10 mouse cellular contexts compared by ENCODE assay signal in genomic region chr3:43783000-43783588, GRCm38 (mm10).
DNase-seq lines count a peak whose midpoint lies in the region; ATAC-seq and TF ChIP-seq lines count a peak whose summit lies in the region.
"Had no signal": no experiment of that assay in that cellular context is flagged by ENCODE, and none has a peak within 500 bp of the region (broad histone marks: within the 10 kb centered on the region; RNA-seq: fewer than 3 reads in every experiment).

No protein-coding gene starts in this region.

- no peaks in the 10 kb centered on the region for H3K9me3 ChIP-seq in limb, embryonic 14.5 days (ENCODE audit: control insufficient read depth, low read length)
- no peaks in the 10 kb centered on the region for H3K9me3 ChIP-seq in limb, embryonic 10.5 days (replicated peaks)
- no peaks in the 10 kb centered on the region for H3K9me3 ChIP-seq in hindbrain, embryonic 15.5 days
- H3K9me3 ChIP-seq in neural tube, embryonic 14.5 days (ENCODE audit: control insufficient read depth, low read length): no peaks in the 10 kb centered on the region
- H3K9me3 ChIP-seq in kidney, embryonic 15.5 days (replicated peaks): no peaks in the 10 kb centered on the region
- H3K9me3 ChIP-seq: embryonic facial prominence, embryonic 15.5 days; limb, embryonic 13.5 days had no signal

- H3K36me3 ChIP-seq in limb, embryonic 14.5 days (ENCODE audit: control insufficient read depth, insufficient read depth, low read length): no peaks in the 10 kb centered on the region
- no peaks in the 10 kb centered on the region for H3K36me3 ChIP-seq in limb, embryonic 10.5 days
- H3K36me3 ChIP-seq in hindbrain, embryonic 15.5 days: no peaks in the 10 kb centered on the region
- no peaks in the 10 kb centered on the region for H3K36me3 ChIP-seq in neural tube, embryonic 14.5 days (ENCODE audit: control insufficient read depth, insufficient read depth, low read length)
- H3K36me3 ChIP-seq in kidney, embryonic 15.5 days: no peaks in the 10 kb centered on the region
- H3K36me3 ChIP-seq: embryonic facial prominence, embryonic 15.5 days; limb, embryonic 13.5 days had no signal

- DNase-seq in limb, embryonic 14.5 days (ENCODE audit: low spot score): peak; percentile 3
- DNase-seq in limb, embryonic 10.5 days (ENCODE audit: low spot score): no peak
- DNase-seq in brain, embryonic 14.5 days (ENCODE audit: low read depth): peak; percentile 88
- no peak for DNase-seq in thymus, postnatal 14 days
- no peak for DNase-seq in yolk sac, embryonic 10.5 days (ENCODE audit: low spot score)

- H3K27ac ChIP-seq in limb, embryonic 14.5 days (replicated peaks; ENCODE audit: low read depth, low read length): no peak overlapping the region
- no peak overlapping the region for H3K27ac ChIP-seq in limb, embryonic 10.5 days
- H3K27ac ChIP-seq in hindbrain, embryonic 15.5 days (replicated peaks): no peak overlapping the region
- H3K27ac ChIP-seq in neural tube, embryonic 14.5 days (ENCODE audit: low read depth, low read length): no peak overlapping the region
- H3K27ac ChIP-seq in kidney, embryonic 15.5 days: no peak overlapping the region
- H3K27ac ChIP-seq: embryonic facial prominence, embryonic 15.5 days; limb, embryonic 13.5 days had no signal

- no peak for TF ChIP-seq POLR2A in limb, embryonic 14.5 days (IDR thresholded peaks at IDR 0.05; ENCODE audit: borderline replicate concordance, extremely low read depth, insufficient read depth, insufficient read length)
- no peak for TF ChIP-seq POLR2A in brain, embryonic 14.5 days (IDR thresholded peaks at IDR 0.05; ENCODE audit: borderline replicate concordance, extremely low read depth, insufficient read depth, insufficient read length, poor library complexity, severe bottlenecking)

- no peak overlapping the region for H3K9ac ChIP-seq in limb, embryonic 14.5 days (ENCODE audit: low read depth, low read length, severe bottlenecking)
- H3K9ac ChIP-seq in hindbrain, embryonic 15.5 days: no peak overlapping the region
- H3K9ac ChIP-seq in neural tube, embryonic 14.5 days (replicated peaks; ENCODE audit: low read depth, low read length): no peak overlapping the region
- no peak overlapping the region for H3K9ac ChIP-seq in kidney, embryonic 15.5 days
- H3K9ac ChIP-seq: embryonic facial prominence, embryonic 15.5 days; limb, embryonic 13.5 days had no signal

- no peaks in the 10 kb centered on the region for H3K4me1 ChIP-seq in limb, embryonic 14.5 days (ENCODE audit: control insufficient read depth, insufficient read depth, low read length)
- no peaks in the 10 kb centered on the region for H3K4me1 ChIP-seq in limb, embryonic 10.5 days
- no peaks in the 10 kb centered on the region for H3K4me1 ChIP-seq in hindbrain, embryonic 15.5 days (replicated peaks)
- H3K4me1 ChIP-seq in neural tube, embryonic 14.5 days (ENCODE audit: control insufficient read depth, insufficient read depth, low read length): no peaks in the 10 kb centered on the region
- H3K4me1 ChIP-seq in kidney, embryonic 15.5 days: no peaks in the 10 kb centered on the region
- H3K4me1 ChIP-seq: embryonic facial prominence, embryonic 15.5 days; limb, embryonic 13.5 days had no signal

- ATAC-seq in limb, embryonic 14.5 days (ENCODE audit: low FRiP score, low read depth): no peak
- ATAC-seq in hindbrain, embryonic 15.5 days (ENCODE audit: low FRiP score, low read depth): peak; percentile 87
- peak; percentile 87 for ATAC-seq in neural tube, embryonic 14.5 days (ENCODE audit: low read depth)
- ATAC-seq in kidney, embryonic 15.5 days (replicated peaks; ENCODE audit: low FRiP score): no peak

- H3K4me2 ChIP-seq in limb, embryonic 14.5 days (replicated peaks; ENCODE audit: low read depth, low read length, severe bottlenecking): no peak overlapping the region
- H3K4me2 ChIP-seq in hindbrain, embryonic 15.5 days: no peak overlapping the region
- no peak overlapping the region for H3K4me2 ChIP-seq in neural tube, embryonic 14.5 days (ENCODE audit: low read depth, low read length)
- no peak overlapping the region for H3K4me2 ChIP-seq in kidney, embryonic 15.5 days
- H3K4me2 ChIP-seq: embryonic facial prominence, embryonic 15.5 days; limb, embryonic 13.5 days had no signal

- no peak overlapping the region for H3K4me3 ChIP-seq in limb, embryonic 14.5 days (replicated peaks; ENCODE audit: low read length)
- H3K4me3 ChIP-seq in limb, embryonic 10.5 days: no peak overlapping the region
- H3K4me3 ChIP-seq in hindbrain, embryonic 15.5 days: no peak overlapping the region
- H3K4me3 ChIP-seq in neural tube, embryonic 14.5 days (ENCODE audit: low read depth, low read length): no peak overlapping the region
- H3K4me3 ChIP-seq in kidney, embryonic 15.5 days (replicated peaks): no peak overlapping the region
- H3K4me3 ChIP-seq: embryonic facial prominence, embryonic 15.5 days; limb, embryonic 13.5 days had no signal

- 72% methylated on average over 4 of the region's 4 CpGs for WGBS in limb, embryonic 14.5 days
- WGBS in limb, embryonic 10.5 days: 84% methylated on average over 4 of the region's 4 CpGs
- 75% methylated on average over 4 of the region's 4 CpGs for WGBS in hindbrain, embryonic 15.5 days
- WGBS in neural tube, embryonic 14.5 days: 81% methylated on average over 4 of the region's 4 CpGs
- 79% methylated on average over 4 of the region's 4 CpGs for WGBS in kidney, embryonic 15.5 days

- H3K27me3 ChIP-seq in limb, embryonic 14.5 days (ENCODE audit: control insufficient read depth, insufficient read depth, low read length): no peaks in the 10 kb centered on the region
- H3K27me3 ChIP-seq in limb, embryonic 10.5 days (ENCODE audit: low read depth, poor library complexity, severe bottlenecking): no peaks in the 10 kb centered on the region
- H3K27me3 ChIP-seq in hindbrain, embryonic 15.5 days: no peaks in the 10 kb centered on the region
- H3K27me3 ChIP-seq in neural tube, embryonic 14.5 days (ENCODE audit: control insufficient read depth, insufficient read depth, low read length): no peaks in the 10 kb centered on the region
- no peaks in the 10 kb centered on the region for H3K27me3 ChIP-seq in kidney, embryonic 15.5 days
- H3K27me3 ChIP-seq: embryonic facial prominence, embryonic 15.5 days; limb, embryonic 13.5 days had no signal

- TF ChIP-seq CTCF in brain, embryonic 14.5 days (IDR thresholded peaks at IDR 0.05; ENCODE audit: borderline replicate concordance, extremely low read depth, insufficient read depth, insufficient read length): peak; percentile 65; the same call in 1 of the 2 replicates

Comparison
In these comparisons a context has a peak if more than half of its experiments do, and no peak if none do; other contexts are left out.
1. DNase-seq: peak in limb, embryonic 14.5 days (single experiment) and brain, embryonic 14.5 days (single experiment); none in limb, embryonic 10.5 days (single experiment), thymus, postnatal 14 days (single experiment) and yolk sac, embryonic 10.5 days (single experiment).
2. ATAC-seq: peak in hindbrain, embryonic 15.5 days (single experiment) and neural tube, embryonic 14.5 days (single experiment); none in limb, embryonic 14.5 days (single experiment) and kidney, embryonic 15.5 days (single experiment).